ENCODE assay signal across 8 mouse cellular contexts in the genomic region with DNA sequence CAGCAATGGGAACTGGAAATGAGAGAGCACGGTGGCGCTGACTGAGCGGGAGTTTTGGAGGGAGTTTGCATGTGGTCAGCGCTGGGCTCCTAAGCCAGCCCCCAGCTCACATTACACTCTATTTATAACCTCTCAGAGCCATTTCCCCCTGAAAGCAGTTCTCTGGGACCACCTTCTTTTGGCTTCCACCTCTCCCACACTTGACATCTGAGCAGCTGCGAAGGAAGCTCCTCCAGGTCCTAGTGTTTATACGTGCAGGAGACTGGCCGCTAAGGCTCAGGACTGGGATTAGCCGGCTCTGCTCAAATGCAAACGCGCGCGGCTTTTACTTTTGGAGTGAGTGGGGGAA. TPM values are rescaled to one million over a fixed set of nuclear protein-coding genes. Genes with fewer than 3 reads are reported as not detected.
DNase-seq lines count a peak whose midpoint lies in the region; ATAC-seq lines count a peak whose summit lies in the region.

A gene (plus strand): TSS at position 151 of the 349 bp plus-strand sequence.

- WGBS in hindbrain, embryonic 11.5 days, result 1% methylated on average over 12 of the region's 12 CpGs

- H3K27ac ChIP-seq in hindbrain, embryonic 11.5 days (ENCODE audit: low read depth, low read length), result no peak within 1 kb of the TSS

- H3K27me3 ChIP-seq in hindbrain, embryonic 11.5 days (ENCODE audit: control insufficient read depth, insufficient read depth, low read length), result peaks cover 27% of the 10 kb centered on the region

- peak within 1 kb of the TSS; percentile 48 for H3K4me3 ChIP-seq in hindbrain, embryonic 11.5 days (ENCODE audit: low read depth, low read length)

- no peaks in the 10 kb centered on the region for H3K36me3 ChIP-seq in hindbrain, embryonic 11.5 days (ENCODE audit: control insufficient read depth, insufficient read depth, low read length)

- ATAC-seq in hindbrain, embryonic 11.5 days (ENCODE audit: low FRiP score), result peak; percentile 66

- DNase-seq in urinary bladder, adult 18-20 months (ENCODE audit: low spot score in 2 of 2), result peak; percentile 0 to 4
- DNase-seq in urinary bladder, postnatal 25 days (ENCODE audit: low spot score), result no peak
- DNase-seq in gastrocnemius, adult 18-20 months (ENCODE audit: low spot score), result peak; percentile 74
- DNase-seq in hindbrain, embryonic 11.5 days (ENCODE audit: low spot score), result peak; percentile 65
- peak; percentile 41 for DNase-seq in lung, adult 18-20 months
- peak; percentile 51 for DNase-seq in retina, embryonic 14.5 days (ENCODE audit: low spot score)
- no peak for DNase-seq in thymus, postnatal 25 days
- DNase-seq in natural killer cell, adult 2 months (ENCODE audit: low spot score in 2 of 2), result no peak

- no peak within 1 kb of the TSS for H3K9ac ChIP-seq in hindbrain, embryonic 11.5 days (ENCODE audit: low read depth, low read length)

- H3K4me2 ChIP-seq in hindbrain, embryonic 11.5 days (replicated peaks; ENCODE audit: low read depth, low read length), result peak within 1 kb of the TSS; percentile 80

- peaks cover 4% of the 10 kb centered on the region; the same call in 1 of the 2 replicates for H3K4me1 ChIP-seq in hindbrain, embryonic 11.5 days (replicated peaks; ENCODE audit: control insufficient read depth, insufficient read depth, low read length)

- no peaks in the 10 kb centered on the region for H3K9me3 ChIP-seq in hindbrain, embryonic 11.5 days (ENCODE audit: control insufficient read depth, low read length)

RNA-seq across cellular contexts. Expression of the gene that starts here (rescaled TPM):
- total RNA-seq in gastrocnemius, adult 18-20 months (2021), result 10 to 100 TPM in 1 of 2 experiments, 1 to 10 TPM in 1; 4.7 to 10.7 TPM
- 4.9 and 6.8 TPM in 2 replicates for polyA plus RNA-seq in hindbrain, embryonic 11.5 days (2014; fragmentation: Nextera tagmentation; extraction: Ambion mirVana)

Comparison
In these comparisons a context has a peak if more than half of its experiments do, and no peak if none do; other contexts are left out.
1. DNase-seq: peak in urinary bladder, adult 18-20 months (2 of 2), gastrocnemius, adult 18-20 months (single experiment), hindbrain, embryonic 11.5 days (single experiment), lung, adult 18-20 months (2 of 2) and retina, embryonic 14.5 days (single experiment); none in urinary bladder, postnatal 25 days (single experiment), thymus, postnatal 25 days (single experiment) and natural killer cell, adult 2 months (0 of 2).